Mouse (Mus musculus): ENCODE results near the gene Sez6. TPM values are rescaled to one million over a fixed set of nuclear protein-coding genes. Genes with fewer than 3 reads are reported as not detected.
A peak's percentile ranks its signal among the peaks of the same experiment; 100 is the strongest.

The Sez6 gene
- polyA plus RNA-seq, 1 experiment from 2014 or later: 13.3 TPM

DNA sequence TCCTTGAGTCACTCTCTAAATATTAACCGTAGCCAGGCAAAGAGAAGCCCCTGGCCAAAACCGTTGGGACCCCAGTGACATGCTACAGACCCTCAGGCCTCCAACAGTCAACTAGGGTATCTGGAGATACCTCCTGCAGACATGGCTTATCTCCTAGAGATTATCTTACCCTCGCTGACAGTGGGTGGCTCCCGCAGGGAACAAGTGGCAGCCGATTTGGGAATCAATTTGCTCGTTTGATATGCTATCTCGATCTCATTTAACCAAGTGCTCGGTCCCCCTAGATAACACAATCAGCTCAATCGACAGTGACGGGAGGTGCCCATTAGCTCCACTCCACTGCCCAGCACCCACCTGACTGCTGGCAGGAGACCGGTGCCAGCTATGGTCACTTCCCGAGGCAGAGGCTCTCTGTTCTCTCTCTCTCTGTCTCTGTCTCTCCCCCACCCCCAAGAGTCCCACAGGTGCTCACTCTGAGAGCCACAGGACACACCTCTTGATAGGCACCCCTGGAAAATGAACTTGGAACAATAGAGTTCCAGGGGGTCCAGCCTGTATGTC lies 19.6 kb downstream of the Sez6 start:
- Histone ChIP-seq H3K27me3 (ENCODE audit: control insufficient read depth, insufficient read depth, low read length) (peaks cover 25% of the 10 kb centered on the region), H3K9ac (ENCODE audit: low read depth, low read length) (no peak overlapping the region), H3K4me3 (ENCODE audit: low read depth, low read length) (no peak overlapping the region), H3K27ac (ENCODE audit: low read depth, low read length) (no peak overlapping the region), H3K9me3 (ENCODE audit: control insufficient read depth, low read length) (no peaks in the 10 kb centered on the region), H3K4me2 (replicated peaks; ENCODE audit: low read depth, low read length) (no peak overlapping the region), H3K4me1 (replicated peaks; ENCODE audit: control insufficient read depth, insufficient read depth, low read length) (peaks cover 7% of the 10 kb centered on the region; the same call in 1 of the 2 replicates), H3K36me3 (ENCODE audit: control insufficient read depth, insufficient read depth, low read length) (no peaks in the 10 kb centered on the region)
- ATAC-seq (ENCODE audit: low FRiP score) (no peak), DNase-seq (ENCODE audit: low spot score) (no peak)
- WGBS: 41% methylated on average over 12 of the region's 12 CpGs

DNA sequence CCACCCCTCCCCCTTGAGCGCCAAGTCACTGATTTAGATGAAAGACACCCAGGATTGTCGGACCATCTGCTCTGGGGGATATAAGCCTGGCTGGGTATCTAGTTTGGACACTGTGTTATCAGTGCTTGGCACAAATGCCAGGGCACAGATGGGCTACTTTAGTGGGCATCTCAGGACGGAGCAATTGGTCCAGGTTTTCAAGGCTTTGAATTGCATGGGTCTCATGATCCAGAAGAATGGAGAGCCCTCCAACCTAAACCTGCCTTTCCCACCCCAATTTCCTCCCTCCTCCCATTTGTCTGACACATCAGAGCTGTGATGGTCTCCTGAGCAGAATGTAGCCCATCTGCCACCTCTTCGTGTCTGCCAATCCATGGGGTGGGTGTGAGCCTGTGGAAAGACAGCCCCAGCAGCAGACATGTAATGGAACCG lies 20.2 kb downstream of the Sez6 start:
- H3K4me3 ChIP-seq (ENCODE audit: low read depth, low read length): no peak overlapping the region
- no peaks in the 10 kb centered on the region for H3K9me3 ChIP-seq (ENCODE audit: control insufficient read depth, low read length)
- ATAC-seq (ENCODE audit: low FRiP score) (no peak), DNase-seq (ENCODE audit: low spot score) (no peak)
- no peak overlapping the region for H3K27ac ChIP-seq (ENCODE audit: low read depth, low read length)
- WGBS: 73% methylated on average over 5 of the region's 5 CpGs
- H3K27me3 ChIP-seq (ENCODE audit: control insufficient read depth, insufficient read depth, low read length): peaks cover 22% of the 10 kb centered on the region
- H3K4me2 ChIP-seq (replicated peaks; ENCODE audit: low read depth, low read length): no peak overlapping the region
- no peak overlapping the region for H3K9ac ChIP-seq (ENCODE audit: low read depth, low read length)
- H3K4me1 ChIP-seq (replicated peaks; ENCODE audit: control insufficient read depth, insufficient read depth, low read length): peaks cover 7% of the 10 kb centered on the region; the same call in 1 of the 2 replicates
- no peaks in the 10 kb centered on the region for H3K36me3 ChIP-seq (ENCODE audit: control insufficient read depth, insufficient read depth, low read length)

DNA sequence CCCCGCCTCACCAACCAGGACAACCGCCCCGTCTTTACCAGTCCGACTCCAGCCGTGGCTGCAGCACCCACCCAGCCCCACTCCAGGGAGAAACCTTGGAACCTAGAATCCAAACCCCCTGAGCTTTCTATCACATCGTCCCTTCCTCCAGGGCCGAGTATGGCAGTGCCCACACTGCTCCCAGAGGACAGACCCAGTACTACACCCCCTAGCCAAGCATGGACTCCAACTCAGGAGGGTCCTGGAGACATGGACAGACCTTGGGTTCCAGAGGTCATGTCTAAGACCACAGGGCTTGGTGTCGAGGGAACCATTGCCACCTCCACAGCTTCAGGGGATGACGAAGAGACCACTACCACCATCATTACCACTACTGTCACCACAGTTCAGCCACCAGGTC lies 23.1 kb downstream of the Sez6 start:
- Histone ChIP-seq H3K36me3 (ENCODE audit: control insufficient read depth, insufficient read depth, low read length) (no peaks in the 10 kb centered on the region), H3K27me3 (ENCODE audit: control insufficient read depth, insufficient read depth, low read length) (peaks cover 21% of the 10 kb centered on the region), H3K4me3 (ENCODE audit: low read depth, low read length) (no peak overlapping the region), H3K4me2 (replicated peaks; ENCODE audit: low read depth, low read length) (no peak overlapping the region), H3K9me3 (ENCODE audit: control insufficient read depth, low read length) (no peaks in the 10 kb centered on the region), H3K4me1 (replicated peaks; ENCODE audit: control insufficient read depth, insufficient read depth, low read length) (no peaks in the 10 kb centered on the region), H3K9ac (ENCODE audit: low read depth, low read length) (no peak overlapping the region), H3K27ac (ENCODE audit: low read depth, low read length) (no peak overlapping the region)
- 45% methylated on average over 9 of the region's 9 CpGs for WGBS
- DNase-seq (ENCODE audit: low spot score) (peak; percentile 60), ATAC-seq (ENCODE audit: low FRiP score) (no peak)

DNA sequence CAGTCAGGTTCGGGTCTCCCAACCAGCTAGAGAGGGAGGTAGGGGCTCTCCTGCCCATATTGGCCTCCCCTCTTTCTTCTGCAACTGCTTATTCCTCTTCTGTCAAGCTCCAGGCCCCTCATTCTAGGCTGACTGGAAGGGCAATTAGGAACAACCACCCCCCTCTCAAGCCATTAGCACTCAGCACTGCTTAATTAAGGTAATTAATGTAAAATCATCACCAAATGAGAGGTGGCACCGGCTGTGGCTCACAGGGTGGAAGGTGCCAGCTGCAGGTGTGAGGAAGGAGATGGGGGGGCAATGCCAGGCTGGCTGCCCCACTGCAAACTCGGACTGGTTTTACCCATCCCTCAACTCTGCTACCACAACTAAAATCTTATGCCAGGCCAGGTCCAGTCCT lies 25.8 kb downstream of the Sez6 start:
- Histone ChIP-seq H3K4me3 (ENCODE audit: low read depth, low read length) (no peak overlapping the region), H3K27me3 (ENCODE audit: control insufficient read depth, insufficient read depth, low read length) (peaks cover 29% of the 10 kb centered on the region), H3K4me1 (replicated peaks; ENCODE audit: control insufficient read depth, insufficient read depth, low read length) (peaks cover 3% of the 10 kb centered on the region; the same call in 1 of the 2 replicates), H3K9ac (ENCODE audit: low read depth, low read length) (no peak overlapping the region), H3K4me2 (replicated peaks; ENCODE audit: low read depth, low read length) (no peak overlapping the region), H3K36me3 (ENCODE audit: control insufficient read depth, insufficient read depth, low read length) (no peaks in the 10 kb centered on the region), H3K9me3 (ENCODE audit: control insufficient read depth, low read length) (no peaks in the 10 kb centered on the region), H3K27ac (ENCODE audit: low read depth, low read length) (no peak overlapping the region)
- ATAC-seq (ENCODE audit: low FRiP score) (no peak), DNase-seq (ENCODE audit: low spot score) (no peak)
- 80% methylated on average over 3 of the region's 3 CpGs for whole genome bisulfite sequencing

DNA sequence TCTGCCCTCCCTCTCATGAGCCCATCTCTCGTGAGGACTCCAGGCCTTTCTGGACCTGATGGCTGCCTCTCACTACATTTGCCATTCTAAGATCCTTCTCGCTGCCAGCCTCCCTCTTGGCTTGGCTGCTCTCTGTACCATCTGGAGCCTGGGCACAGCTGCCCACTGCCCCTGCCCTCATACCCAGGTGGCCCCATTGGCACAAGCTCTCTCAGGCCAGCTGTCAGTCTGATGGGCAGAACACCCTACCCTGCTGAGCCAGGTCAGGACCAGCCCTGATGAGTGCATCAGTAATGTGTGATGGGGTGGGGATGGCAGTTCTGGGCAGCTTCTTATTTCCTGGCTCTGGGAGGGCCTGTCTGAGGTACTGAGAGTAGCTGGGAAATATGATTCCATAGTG lies 27.7 kb downstream of the Sez6 start:
- H3K9me3 ChIP-seq (ENCODE audit: control insufficient read depth, low read length): no peaks in the 10 kb centered on the region
- no peak overlapping the region for H3K9ac ChIP-seq (ENCODE audit: low read depth, low read length)
- H3K27me3 ChIP-seq (ENCODE audit: control insufficient read depth, insufficient read depth, low read length): peaks cover 38% of the 10 kb centered on the region
- ATAC-seq (ENCODE audit: low FRiP score): no peak
- H3K27ac ChIP-seq (ENCODE audit: low read depth, low read length): no peak overlapping the region
- WGBS: 85% methylated on average over 2 of the region's 2 CpGs
- peaks cover 3% of the 10 kb centered on the region; the same call in 1 of the 2 replicates for H3K4me1 ChIP-seq (replicated peaks; ENCODE audit: control insufficient read depth, insufficient read depth, low read length)
- H3K36me3 ChIP-seq (ENCODE audit: control insufficient read depth, insufficient read depth, low read length): no peaks in the 10 kb centered on the region
- DNase-seq (ENCODE audit: low spot score): no peak
- no peak overlapping the region for H3K4me3 ChIP-seq (ENCODE audit: low read depth, low read length)
- H3K4me2 ChIP-seq (replicated peaks; ENCODE audit: low read depth, low read length): no peak overlapping the region

DNA sequence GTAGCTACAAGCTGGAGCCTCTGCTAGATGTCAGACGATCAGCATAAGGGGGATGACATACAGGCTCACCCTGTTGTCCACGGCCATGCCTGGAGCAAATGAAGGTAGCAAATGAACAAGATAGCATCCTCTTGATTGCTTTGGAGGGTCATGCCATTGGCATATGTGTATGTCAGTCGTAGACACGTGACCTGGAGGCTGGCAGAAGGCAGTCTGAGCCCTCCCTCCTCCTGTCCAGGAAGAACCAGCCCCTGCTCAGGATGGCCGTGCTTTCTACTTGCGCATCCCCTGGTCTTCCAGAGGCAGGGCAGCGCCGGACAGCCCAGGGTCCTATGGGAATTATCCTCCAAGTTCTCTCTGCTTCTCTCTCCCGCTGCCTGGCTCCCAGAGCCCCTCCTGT lies 28.3 kb downstream of the Sez6 start:
- Histone ChIP-seq H3K9ac (ENCODE audit: low read depth, low read length) (no peak overlapping the region), H3K27me3 (ENCODE audit: control insufficient read depth, insufficient read depth, low read length) (peaks cover 36% of the 10 kb centered on the region), H3K4me3 (ENCODE audit: low read depth, low read length) (no peak overlapping the region), H3K27ac (ENCODE audit: low read depth, low read length) (no peak overlapping the region), H3K36me3 (ENCODE audit: control insufficient read depth, insufficient read depth, low read length) (no peaks in the 10 kb centered on the region), H3K4me1 (replicated peaks; ENCODE audit: control insufficient read depth, insufficient read depth, low read length) (peaks cover 3% of the 10 kb centered on the region; the same call in 1 of the 2 replicates), H3K4me2 (replicated peaks; ENCODE audit: low read depth, low read length) (no peak overlapping the region), H3K9me3 (ENCODE audit: control insufficient read depth, low read length) (no peaks in the 10 kb centered on the region)
- DNase-seq (ENCODE audit: low spot score) (no peak), ATAC-seq (ENCODE audit: low FRiP score) (no peak)
- WGBS: 75% methylated on average over 9 of the region's 9 CpGs

DNA sequence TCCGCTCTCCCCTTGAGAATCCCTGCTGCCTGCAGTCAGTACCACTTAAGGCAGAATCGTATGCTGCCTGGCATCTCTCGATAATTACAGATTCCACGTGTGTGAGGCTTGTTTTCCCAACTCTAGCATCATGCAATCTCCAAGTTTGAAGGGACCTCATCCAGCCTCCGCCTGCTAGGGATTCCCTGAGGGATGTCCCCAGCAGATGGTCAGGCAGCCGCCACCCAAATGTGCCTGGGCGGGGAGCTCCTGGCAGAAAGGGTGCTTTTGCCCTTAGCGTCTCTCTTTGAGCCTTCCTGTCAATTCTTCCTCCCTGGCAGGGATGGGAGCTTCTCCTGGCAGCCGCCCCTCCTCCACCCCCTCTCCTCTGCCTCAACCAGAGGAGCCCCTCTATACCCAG lies 29.6 kb downstream of the Sez6 start:
- H3K4me3 ChIP-seq (ENCODE audit: low read depth, low read length): no peak overlapping the region
- no peak overlapping the region for H3K4me2 ChIP-seq (replicated peaks; ENCODE audit: low read depth, low read length)
- DNase-seq (ENCODE audit: low spot score) (no peak), ATAC-seq (ENCODE audit: low FRiP score) (no peak)
- no peaks in the 10 kb centered on the region for H3K36me3 ChIP-seq (ENCODE audit: control insufficient read depth, insufficient read depth, low read length)
- peaks cover 31% of the 10 kb centered on the region for H3K27me3 ChIP-seq (ENCODE audit: control insufficient read depth, insufficient read depth, low read length)
- H3K27ac ChIP-seq (ENCODE audit: low read depth, low read length): no peak overlapping the region
- H3K4me1 ChIP-seq (replicated peaks; ENCODE audit: control insufficient read depth, insufficient read depth, low read length): peaks cover 11% of the 10 kb centered on the region
- H3K9ac ChIP-seq (ENCODE audit: low read depth, low read length): no peak overlapping the region
- WGBS: 58% methylated on average over 9 of the region's 9 CpGs
- H3K9me3 ChIP-seq (ENCODE audit: control insufficient read depth, low read length): no peaks in the 10 kb centered on the region

DNA sequence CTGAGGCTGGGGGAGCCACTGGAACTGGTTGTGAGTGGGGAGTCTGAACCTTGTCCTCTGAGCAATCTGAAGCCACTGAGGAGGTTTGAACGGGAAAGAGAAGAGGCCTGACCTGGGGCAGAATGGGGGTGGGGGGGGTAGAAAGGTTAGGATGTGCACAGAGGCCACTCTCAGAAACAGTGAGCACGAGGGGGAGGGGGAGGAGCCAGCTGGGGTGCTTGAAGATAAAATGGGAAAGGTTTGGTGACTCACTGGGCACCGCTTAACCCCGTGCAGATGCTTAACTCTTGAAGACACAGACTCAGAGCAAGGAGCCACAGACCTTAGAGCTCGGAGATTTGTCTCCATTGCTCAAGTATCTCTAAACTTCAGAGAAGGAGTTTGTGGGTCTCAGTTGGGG lies 30.3 kb downstream of the Sez6 start:
- Histone ChIP-seq H3K4me2 (replicated peaks; ENCODE audit: low read depth, low read length) (no peak overlapping the region), H3K27ac (ENCODE audit: low read depth, low read length) (no peak overlapping the region), H3K9ac (ENCODE audit: low read depth, low read length) (no peak overlapping the region), H3K9me3 (ENCODE audit: control insufficient read depth, low read length) (no peaks in the 10 kb centered on the region), H3K4me1 (replicated peaks; ENCODE audit: control insufficient read depth, insufficient read depth, low read length) (peaks cover 18% of the 10 kb centered on the region), H3K4me3 (ENCODE audit: low read depth, low read length) (no peak overlapping the region), H3K36me3 (ENCODE audit: control insufficient read depth, insufficient read depth, low read length) (no peaks in the 10 kb centered on the region), H3K27me3 (ENCODE audit: control insufficient read depth, insufficient read depth, low read length) (peaks cover 31% of the 10 kb centered on the region)
- 55% methylated on average over 5 of the region's 5 CpGs for WGBS
- DNase-seq (ENCODE audit: low spot score): no peak
- no peak for ATAC-seq (ENCODE audit: low FRiP score)

DNA sequence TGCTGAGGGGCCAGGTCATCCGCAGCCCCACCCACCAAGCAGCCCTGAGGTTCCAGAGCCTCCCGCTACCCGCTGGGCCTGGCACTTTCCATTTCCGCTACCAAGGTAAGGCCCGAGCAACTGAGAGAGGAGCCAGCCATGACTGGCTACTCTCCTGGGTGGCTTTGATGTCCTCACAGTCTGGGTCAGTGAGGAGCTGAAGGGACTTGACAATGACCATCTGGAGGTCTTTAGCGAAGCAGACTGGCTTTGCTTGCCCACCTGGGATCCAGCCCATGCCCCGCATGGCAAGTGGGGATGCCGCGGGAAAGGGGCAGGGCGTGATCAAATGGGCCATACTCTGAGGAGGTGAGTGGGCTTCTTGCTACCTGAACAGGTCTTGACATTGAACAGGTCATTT lies 32.3 kb downstream of the Sez6 start:
- Histone ChIP-seq H3K9me3 (ENCODE audit: control insufficient read depth, low read length) (no peaks in the 10 kb centered on the region), H3K4me1 (replicated peaks; ENCODE audit: control insufficient read depth, insufficient read depth, low read length) (peaks cover 22% of the 10 kb centered on the region), H3K27me3 (ENCODE audit: control insufficient read depth, insufficient read depth, low read length) (peaks cover 34% of the 10 kb centered on the region), H3K36me3 (ENCODE audit: control insufficient read depth, insufficient read depth, low read length) (no peaks in the 10 kb centered on the region), H3K9ac (ENCODE audit: low read depth, low read length) (no peak overlapping the region), H3K4me3 (ENCODE audit: low read depth, low read length) (no peak overlapping the region), H3K4me2 (replicated peaks; ENCODE audit: low read depth, low read length) (no peak overlapping the region), H3K27ac (ENCODE audit: low read depth, low read length) (no peak overlapping the region)
- DNase-seq (ENCODE audit: low spot score): no peak
- 90% methylated on average over 10 of the region's 10 CpGs for WGBS
- ATAC-seq (ENCODE audit: low FRiP score): no peak
